Mouse (Mus musculus): ENCODE data around the gene Irf2bpl. TPM values are rescaled to one million over a fixed set of nuclear protein-coding genes. Genes with fewer than 3 reads are reported as not detected.

Irf2bpl gene
- polyA plus RNA-seq, 1 experiment, result 12.4 TPM

DNA sequence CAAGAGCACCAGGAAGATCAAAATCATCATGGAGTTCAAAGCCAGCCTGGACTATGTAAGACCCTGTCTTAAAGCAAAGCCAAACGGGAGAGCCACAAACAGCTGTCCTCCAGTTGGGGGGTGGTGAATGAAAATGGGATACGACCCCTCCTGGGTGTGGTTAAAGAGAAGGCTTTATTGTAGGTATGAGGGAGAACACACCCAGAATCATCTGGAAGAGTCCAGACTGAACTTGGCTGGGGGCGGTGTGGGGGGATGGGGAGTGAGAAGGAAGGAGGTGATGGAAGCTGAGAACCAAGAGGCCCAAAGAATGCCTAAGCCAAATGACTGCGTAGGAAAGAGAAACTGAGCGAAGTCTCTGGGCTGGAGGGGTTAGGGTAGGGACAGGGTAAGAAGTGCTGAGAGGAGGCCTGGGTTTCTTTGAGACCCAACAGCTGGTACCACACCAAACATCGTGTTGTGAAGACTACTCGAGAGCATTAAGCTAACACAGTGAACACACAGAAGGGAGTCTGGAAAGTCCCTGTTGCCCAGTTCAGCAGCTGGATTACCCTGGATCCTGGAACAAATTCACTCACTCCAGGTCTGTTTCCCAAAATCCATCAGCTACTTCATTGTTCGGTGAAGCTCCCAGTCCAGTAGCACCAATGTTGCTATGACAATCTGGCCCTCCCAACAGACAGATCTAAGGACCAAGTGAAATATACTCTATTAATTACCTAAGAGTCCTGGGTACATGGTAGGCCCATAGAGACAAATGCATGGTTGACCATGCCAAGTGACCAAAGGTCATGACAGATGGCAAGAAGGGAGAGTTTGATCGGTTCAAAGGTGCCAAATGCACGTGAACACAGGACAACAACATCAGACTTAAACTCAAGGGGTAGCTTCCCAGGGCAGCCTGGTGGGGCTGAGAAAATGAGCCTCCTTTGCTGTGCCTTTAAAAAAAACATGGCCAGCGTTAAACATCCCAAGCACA is 19.5 kb upstream of the Irf2bpl start:
- 67% methylated on average over 11 of the region's 11 CpGs for whole genome bisulfite sequencing
- DNase-seq (ENCODE audit: low read depth, low spot score), result no peak

DNA sequence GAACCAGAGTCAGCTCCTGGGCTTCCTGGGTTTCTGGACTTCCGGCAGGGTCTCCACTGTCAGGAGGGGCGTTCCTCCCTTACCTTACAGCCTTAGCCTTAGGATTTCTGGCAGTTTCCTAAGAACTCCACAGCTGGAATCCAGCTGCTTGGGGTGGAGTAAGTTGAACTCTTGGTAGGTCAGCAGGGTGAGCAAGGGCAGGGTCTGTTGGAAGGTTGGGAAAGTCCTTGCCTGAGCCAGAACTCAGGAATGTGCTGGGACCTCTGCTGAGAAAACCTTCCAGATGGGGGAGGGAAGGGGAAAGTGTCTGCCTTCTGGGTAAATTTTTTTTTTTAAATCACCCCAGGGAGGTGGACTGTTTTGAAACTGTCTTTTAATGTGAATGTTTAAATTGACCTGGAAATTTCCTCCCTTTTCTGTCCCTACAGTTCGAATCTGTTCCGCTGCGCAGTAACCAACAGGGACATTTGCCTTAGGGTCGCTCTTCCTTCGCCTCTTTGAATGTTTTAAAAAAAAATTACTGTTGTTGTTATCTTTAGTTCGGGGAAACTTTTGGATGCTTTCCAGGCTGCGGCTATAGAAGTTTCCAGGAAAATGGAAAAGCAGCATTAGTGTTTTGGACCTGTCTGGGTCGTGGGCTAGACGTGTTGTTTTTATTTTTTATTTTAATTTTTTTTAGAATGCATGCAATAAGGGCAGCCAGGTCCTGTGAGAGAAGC is 15.0 kb upstream of the Irf2bpl start:
- no peak for DNase-seq (ENCODE audit: low read depth, low spot score)
- WGBS, result 56% methylated on average over 11 of the region's 11 CpGs

DNA sequence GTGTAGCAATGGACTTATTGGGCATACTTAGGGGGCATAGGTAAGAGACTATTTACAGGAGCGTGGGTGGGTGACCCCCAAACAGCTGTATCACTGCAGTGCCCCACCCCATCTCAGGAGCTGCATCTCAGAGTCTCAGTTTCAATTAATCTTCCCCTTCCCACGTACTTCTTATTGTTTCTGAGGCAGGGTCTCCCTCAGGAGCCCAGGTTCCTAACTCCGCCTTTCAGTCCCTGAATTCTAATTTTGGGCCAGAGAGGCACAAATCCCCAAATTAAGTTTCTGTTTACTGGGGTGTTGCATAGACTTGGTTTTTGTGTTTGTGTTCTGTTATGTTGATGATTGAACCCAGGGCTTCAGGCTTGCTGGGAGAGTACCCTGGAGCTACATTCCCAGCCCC is 13.8 kb upstream of the Irf2bpl start:
- 87% methylated on average over 3 of the region's 3 CpGs for WGBS
- DNase-seq (ENCODE audit: low read depth, low spot score), result no peak

DNA sequence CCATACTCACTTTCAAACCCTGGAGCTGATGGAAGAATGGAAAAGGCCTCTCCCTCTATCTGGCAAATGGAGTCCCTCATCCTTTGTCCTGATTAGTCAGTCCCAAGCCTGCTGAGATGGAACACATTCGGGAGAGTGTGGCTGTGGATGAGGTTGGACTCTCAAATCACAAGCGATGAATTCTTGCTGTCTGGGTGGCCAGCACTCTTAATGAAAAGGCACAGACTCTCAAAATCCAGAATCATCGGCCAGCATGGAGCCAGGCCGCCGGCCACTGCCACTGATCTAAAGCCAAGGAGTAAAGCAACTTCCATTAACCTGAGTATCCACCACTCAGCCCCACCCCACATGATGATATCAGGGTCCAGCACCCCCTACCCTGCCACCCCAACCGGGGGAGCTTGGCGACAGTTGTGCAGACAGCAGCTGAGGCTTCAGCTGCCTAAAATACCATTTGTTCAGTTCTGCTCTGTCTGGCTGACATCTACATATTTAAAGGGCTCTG is 13.2 kb upstream of the Irf2bpl start:
- WGBS, result 72% methylated on average over 7 of the region's 7 CpGs
- DNase-seq (ENCODE audit: low read depth, low spot score), result no peak

DNA sequence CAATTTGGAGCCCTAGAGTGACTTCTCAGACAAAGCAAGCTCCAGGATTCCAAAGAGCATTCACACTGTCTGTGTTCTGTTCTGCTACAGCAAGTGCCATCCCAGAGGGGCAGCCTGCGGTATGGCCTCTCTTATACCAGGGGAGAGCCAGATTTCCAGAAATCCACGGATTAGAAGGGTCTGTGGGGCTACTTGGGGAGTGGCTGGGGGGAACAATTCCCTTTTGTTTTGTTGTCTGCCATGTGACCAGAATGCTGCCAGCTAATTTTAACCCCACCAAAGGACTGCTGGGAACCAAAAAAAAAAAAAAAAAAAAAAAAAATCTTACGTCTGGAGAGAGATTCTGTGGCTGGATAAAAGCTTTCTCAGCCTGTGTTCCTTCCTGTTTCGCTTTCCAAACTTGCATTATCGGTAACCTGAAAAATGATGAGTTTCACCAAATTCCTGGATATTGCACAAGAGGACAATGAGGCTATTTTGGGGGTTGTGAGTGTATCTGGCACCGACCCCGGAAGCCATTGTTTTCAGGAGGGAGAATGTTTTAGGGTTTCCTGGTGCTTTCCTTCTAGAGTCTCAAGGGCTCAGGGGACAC is 12.4 kb upstream of the Irf2bpl start:
- 40% methylated on average over 7 of the region's 7 CpGs for WGBS
- DNase-seq (ENCODE audit: low read depth, low spot score), result no peak

DNA sequence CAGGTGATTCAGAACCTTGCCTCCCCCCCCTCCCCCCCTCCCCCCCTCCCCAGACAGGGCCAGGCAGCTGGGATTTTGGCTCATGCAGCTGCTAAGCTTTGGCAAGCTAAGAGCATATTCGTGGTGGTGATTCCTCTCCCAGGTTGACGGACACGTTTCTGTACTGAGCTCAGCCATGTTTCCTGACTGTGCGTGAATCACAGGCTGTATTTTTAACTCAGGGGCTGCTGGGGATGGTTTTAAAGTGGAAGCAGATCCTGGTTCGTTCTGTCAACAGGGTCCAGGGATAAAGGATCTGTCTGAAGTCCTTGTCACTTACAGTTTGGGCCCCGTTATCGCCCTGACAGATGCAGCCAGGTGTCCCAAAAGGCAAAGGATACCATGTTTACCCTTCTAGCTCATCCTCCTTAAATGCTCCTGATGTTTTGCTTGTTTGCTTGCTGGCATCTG is 11.9 kb upstream of the Irf2bpl start:
- no peak for DNase-seq (ENCODE audit: low read depth, low spot score)
- 46% methylated on average over 7 of the region's 7 CpGs for WGBS

DNA sequence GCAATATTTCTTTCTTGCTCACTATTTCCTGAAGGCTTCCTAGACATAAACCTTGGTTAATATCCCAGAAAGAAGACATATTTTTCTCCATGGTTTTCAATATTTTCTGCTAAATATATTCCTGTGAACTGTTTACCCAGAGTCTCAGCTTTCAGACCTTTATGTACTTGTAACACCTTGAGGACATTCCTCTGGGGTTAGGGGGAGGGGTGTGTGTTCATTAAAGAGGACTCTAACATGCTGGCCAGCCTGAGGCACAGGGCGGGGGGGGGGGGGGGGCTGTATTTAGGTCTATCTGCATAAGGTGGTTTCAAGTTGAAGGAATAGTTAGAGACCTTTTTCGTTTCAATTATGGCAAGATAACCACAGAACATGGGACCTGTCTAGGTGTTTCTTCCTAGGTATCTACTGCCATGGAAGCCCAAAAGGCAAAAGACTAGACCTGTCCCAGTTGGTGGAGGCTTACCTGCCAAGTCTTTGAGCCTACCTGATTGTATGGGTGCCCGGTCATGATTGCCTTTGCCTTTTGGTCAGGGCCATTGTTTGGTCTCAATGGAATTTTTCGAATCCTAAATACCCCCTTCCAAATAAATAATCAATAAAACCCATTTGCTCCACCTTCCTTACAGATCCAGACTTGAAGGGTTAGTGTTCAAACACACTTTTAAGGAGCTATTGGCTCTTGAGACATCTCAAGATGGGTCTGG is 11.3 kb upstream of the Irf2bpl start:
- DNase-seq (ENCODE audit: low read depth, low spot score), result no peak
- 51% methylated on average over 4 of the region's 4 CpGs for WGBS

DNA sequence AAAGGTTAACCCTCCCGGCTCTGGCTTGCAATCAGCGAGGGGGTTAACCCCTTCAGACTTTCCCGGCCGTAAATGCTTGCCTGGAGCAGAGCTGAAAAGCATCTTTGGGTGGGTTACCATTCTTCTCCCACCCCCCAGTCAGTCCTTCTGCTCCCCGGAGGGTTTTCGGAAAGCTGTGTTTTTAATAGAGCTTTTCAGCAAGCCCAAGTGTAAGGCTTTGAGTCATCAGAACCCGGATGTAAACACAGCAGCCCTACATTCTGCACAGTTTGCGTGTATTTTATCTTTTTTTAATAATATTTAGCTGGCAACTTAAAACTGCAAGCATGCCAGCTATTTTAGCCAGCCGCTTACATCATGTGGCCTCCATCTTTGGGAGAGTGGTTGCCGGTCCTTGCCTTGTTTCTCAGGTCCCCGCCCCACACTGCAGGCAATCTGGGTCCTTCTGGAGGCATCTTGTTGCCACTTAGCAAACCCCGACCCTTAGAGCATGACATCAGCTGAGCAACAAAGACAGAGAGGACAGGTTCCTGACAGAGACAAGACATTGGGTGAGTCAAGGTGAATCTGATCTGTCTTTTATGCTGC is 10.3 kb upstream of the Irf2bpl start:
- WGBS, result 2% methylated on average over 12 of the region's 12 CpGs
- no peak for DNase-seq (ENCODE audit: low read depth, low spot score)

DNA sequence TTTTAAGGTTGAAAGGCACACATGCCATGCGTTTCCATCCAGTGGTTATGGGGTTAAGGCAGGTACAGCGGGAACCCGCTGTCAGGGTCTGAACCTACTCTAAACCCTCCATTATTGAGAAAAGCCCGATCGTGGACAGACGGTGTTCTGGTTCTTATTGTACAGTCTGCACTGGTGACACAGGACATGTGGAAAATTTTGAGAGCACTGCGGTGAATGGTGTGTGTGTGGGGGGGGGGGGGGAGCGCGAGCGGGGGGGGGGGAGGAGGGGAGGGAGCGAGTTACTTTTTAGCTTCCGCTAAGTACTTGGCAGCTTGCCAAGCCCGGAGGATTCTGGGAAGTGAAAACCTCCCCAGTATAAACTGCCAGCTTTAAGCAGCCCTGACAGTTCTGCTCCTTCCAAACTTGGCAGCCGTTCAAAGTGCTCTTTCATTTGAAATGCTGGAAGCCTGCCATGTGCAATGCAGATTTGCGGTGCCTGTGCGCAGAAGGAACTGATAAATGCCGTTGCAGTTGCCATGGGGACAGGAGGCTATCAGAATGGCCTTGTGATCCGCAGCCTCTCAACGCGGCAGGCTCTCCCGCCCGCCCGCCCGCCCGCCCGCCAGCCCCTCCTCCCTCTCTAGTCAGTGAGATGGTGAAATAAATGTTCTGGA is 9.7 kb upstream of the Irf2bpl start:
- WGBS, result 2% methylated on average over 23 of the region's 26 CpGs
- peak; percentile 99 for DNase-seq (ENCODE audit: low read depth, low spot score)

DNA sequence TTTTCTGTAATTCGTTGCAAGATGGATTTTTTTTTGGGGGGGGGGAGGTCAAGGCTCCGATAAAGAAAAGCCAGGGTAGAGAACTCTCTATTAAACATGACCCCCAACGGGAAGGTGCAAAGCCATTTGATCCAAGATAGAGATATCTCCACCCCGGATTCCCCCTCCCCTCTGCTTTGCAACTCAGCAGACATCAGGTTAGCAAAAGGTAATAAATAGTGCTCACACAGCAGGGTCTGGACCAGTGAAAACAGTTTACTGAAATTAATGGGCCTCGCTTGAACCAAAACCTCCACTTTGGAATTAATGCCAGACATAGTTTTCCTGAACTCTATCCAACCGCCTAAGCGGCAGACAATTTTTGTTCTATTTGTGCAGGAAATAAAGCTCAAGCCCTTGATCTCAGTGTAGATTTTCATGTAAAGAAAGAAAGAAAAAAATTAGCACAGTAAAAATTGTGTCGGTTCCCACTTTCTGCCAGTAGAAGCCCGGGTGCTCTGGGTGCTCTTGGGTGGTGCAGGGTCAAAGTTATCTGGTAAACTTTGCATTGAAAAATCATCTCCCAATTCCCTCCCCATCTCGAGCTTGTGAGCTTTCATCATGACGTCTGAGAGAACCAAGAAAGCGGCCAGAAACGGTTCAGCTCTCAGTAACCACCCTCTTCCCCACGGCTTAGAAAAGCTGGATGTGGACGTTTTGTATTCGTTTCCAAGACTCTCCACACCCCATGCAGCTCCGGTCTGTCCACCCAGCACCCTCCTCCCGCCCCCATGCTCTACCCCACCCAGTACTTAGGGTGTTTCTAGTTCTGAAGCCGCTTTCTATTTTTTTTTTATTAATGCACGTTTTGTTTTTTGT is 9.0 kb upstream of the Irf2bpl start:
- 2% methylated on average over 20 of the region's 20 CpGs for WGBS
- DNase-seq (ENCODE audit: low read depth, low spot score), result no peak

DNA sequence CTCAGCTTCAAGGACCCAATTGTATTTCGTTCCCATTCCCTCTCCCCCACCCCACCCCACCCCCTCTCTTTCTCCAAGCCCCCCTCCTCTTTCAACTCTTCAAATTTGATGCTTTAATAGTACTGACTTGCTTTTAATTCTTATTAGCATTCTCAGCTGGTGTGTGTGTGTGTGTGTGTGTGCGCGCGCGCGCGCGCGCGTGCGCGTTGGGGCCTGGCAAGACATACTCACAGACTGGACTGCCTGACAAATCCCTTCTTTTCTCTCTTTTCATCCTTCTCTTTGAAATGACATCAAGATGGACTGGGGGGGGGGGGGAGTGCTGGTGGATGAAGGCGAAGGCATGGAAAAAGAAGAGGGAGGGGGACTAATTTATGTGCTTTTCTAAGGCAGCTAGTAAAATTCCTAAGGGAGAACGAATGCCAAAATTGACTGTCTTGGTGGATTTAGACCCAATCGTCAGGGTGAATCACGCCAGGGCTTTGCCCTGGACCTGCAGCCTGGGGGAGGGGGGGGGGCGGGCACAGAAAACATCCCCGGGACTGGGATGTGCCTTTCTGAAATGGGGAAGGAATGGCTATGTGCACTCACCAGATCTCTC is 8.2 kb upstream of the Irf2bpl start:
- 9% methylated on average over 17 of the region's 18 CpGs for WGBS
- DNase-seq (ENCODE audit: low read depth, low spot score), result no peak

DNA sequence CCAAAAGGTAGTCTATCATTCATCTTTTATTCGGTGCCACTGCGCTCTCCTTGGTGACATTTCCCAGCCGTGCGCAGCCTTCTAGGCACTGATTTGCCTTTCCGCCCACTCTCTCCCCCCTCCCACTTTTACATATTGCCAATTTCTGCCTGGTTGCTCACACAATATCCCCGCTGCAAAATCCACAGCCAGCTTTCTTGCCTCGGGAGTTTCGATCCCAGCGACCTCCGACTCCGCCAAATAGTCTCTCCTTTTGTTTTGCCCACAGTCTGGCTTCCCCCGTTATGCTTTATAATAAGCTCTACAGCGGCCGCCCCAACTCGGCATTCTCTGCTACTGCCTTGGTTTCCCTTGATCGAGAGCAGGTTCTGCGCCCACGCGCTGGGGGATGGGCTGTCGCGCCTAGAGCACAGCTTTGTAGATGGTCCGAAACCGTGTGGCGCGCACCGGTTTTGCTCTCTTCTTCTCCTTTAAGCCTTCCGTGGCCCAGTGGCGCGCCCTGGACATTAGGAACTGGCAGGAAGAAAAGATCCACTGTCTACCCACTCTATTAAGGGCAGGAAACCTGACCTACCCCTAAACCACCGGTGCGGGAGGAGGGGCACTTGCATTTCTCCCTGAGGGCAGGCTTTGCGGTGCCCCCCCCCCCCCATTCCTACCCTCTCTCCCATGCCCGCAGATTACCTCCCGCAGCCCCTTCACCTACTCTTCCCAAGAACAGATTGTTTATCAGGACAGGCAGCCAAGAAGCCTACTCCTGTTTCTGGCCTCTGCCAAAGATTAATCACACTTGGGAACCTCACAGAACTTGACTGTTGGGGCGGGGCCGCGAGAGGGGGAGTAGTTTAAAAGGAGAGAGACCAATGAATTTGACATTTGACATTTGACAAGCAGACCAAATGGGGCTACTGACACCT is 7.4 kb upstream of the Irf2bpl start:
- WGBS, result 5% methylated on average over 37 of the region's 37 CpGs
- DNase-seq (ENCODE audit: low read depth, low spot score), result no peak

DNA sequence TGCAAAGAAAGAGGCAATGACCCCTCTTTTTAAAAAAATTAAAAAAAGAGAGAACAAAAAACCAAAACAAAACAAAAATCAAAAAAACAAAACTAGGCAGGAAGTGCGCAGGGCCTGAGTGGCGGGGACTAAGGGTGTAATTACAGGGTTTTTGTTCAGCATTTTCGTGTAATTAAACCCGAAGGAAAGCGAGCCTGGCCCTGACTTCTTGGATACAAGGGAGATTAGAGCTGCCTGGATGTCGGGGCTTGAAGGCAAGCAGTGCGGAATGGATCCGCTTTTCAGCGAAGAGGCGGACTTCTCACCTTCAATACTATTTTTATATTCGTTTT is 6.8 kb upstream of the Irf2bpl start:
- DNase-seq (ENCODE audit: low read depth, low spot score), result no peak
- WGBS, result 10% methylated on average over 11 of the region's 11 CpGs

DNA sequence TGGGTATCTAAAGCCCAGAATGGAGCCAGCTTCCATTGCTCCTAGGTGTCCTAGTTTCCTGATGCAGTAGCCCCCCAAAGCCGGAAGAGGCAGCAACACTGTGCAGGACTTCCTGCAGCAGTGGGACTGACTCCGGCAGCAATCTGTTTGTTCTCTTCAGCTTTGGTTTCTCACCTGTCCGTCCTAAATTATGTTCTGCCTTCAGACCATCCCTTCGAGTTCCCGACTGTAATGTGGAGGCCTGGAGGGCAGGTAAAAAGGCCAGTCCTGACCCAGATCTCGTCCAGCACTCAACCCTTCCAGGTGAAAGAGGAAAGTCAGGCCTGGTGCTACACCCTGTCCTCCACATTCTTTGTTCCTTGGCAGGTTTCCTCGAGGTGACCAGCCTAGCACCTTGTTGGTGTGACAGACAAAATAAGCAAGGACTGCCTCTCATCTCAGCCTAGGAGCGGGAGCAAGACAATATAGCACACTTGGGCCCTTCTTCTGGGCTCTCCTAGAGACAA is 6.3 kb upstream of the Irf2bpl start:
- DNase-seq (ENCODE audit: low read depth, low spot score), result no peak
- 24% methylated on average over 8 of the region's 8 CpGs for WGBS

DNA sequence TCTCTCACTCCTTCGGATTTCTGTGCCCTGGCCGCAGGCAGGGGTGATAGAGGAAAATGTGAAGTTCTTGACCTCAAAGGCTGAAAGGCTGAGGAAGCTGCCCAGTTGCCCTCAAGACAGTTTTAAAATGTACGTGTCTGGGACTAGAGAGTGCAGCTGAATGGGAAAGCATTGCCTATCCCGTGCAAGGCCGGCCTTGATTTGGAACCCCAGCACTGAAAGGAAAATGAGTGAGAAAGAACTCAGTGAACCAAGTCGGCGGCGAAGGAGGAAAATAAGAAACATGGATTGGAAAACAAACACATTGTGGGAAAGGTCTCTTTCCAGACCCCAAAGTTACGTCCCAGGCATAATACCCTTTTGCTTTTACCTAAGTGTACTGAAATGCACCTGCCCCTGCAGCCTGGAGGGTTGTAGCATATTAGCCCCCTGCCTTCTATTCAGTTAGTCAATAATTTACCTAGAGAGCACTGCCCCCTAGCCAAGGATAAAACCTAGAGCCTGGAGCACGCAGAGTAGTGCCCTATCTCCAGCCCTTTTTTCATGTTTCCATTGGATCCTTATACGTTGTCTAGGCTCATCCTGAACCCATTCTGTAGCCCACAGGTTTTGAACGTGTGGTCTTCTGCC is 5.6 kb upstream of the Irf2bpl start:
- 35% methylated on average over 12 of the region's 12 CpGs for WGBS

DNA sequence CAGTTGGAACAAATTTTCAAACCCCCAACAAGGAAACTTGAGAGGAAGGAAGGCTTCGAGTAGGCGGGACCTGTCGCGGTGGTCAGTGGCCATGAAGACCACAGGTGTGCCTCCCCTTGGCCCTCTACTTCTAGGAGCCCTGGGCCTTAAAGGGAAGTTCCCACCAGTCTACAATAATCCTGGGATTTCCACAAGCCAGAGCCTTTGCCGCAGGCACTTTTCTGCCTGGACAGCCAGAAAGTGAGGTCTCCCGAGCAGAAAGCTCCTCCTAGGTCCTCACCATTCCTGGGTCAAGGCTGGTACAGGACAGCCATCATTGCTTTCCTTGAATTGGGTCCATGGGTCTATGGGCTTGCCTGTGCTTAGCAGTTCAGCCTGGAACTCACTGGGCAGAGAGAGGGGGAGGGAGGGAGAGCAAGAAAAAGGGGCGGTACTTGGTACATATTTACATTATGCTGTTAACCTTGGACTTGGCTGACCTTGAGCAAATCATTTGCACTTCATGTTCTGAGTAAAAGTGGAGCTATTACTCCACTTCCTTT is 4.6 kb upstream of the Irf2bpl start:
- 2% methylated on average over 7 of the region's 7 CpGs for WGBS
- DNase-seq (ENCODE audit: low read depth, low spot score), result no peak

More for the DNA sequence above, 5.6 kb upstream of the Irf2bpl start:
- no peak for DNase-seq (ENCODE audit: low read depth, low spot score)

Data from large intestine, adult 2 months (tissue).